Mouse (Mus musculus) liver, adult (tissue): ENCODE data around the gene Gm340.

Experiments used
- GATA4 ChIP-seq: IDR thresholded peaks from 2 replicates; pipeline ENCODE4 v1.6.1; 2014; ENCODE audit warnings: mild to moderate bottlenecking, low read length; ENCODE audit not compliant: insufficient replicate concordance

Gm340 gene

GRCm38 (mm10) chr19:41591808-41592207 lies 9.6 kb downstream of the Gm340 start:
- no peak for TF ChIP-seq GATA4

- TF ChIP-seq GATA4: no peak
These were observed 15.2 kb downstream of the Gm340 start for GRCm38 (mm10) chr19:41597170-41597894.

GRCm38 (mm10) chr19:41600647-41601046 lies 18.5 kb downstream of the Gm340 start:
- TF ChIP-seq GATA4: no peak

GRCm38 (mm10) chr19:41606208-41606987 lies 24.2 kb downstream of the Gm340 start:
- TF ChIP-seq GATA4: no peak

- TF ChIP-seq GATA4: no peak
These were observed 29.5 kb downstream of the Gm340 start for GRCm38 (mm10) chr19:41611683-41612082.

GRCm38 (mm10) chr19:41613325-41614087 lies 31.3 kb downstream of the Gm340 start:
- no peak for TF ChIP-seq GATA4

- TF ChIP-seq GATA4: no peak
These were observed 33.5 kb downstream of the Gm340 start for GRCm38 (mm10) chr19:41615606-41616224.

GRCm38 (mm10) chr19:41616274-41616673 lies 34.1 kb downstream of the Gm340 start:
- TF ChIP-seq GATA4: no peak

GRCm38 (mm10) chr19:41617102-41617501 lies 34.9 kb downstream of the Gm340 start:
- TF ChIP-seq GATA4: no peak

GRCm38 (mm10) chr19:41618153-41618657 lies 36.0 kb downstream of the Gm340 start:
- TF ChIP-seq GATA4: no peak

GRCm38 (mm10) chr19:41618771-41619385 lies 36.7 kb downstream of the Gm340 start:
- no peak for TF ChIP-seq GATA4

- no peak for TF ChIP-seq GATA4
These were observed 38.4 kb downstream of the Gm340 start for GRCm38 (mm10) chr19:41620366-41621092.

- no peak for TF ChIP-seq GATA4
These were observed 46.8 kb downstream of the Gm340 start for GRCm38 (mm10) chr19:41628970-41629369.

- TF ChIP-seq GATA4: no peak
These were observed 47.4 kb downstream of the Gm340 start for GRCm38 (mm10) chr19:41629532-41629931.

GRCm38 (mm10) chr19:41634099-41634498 lies 51.9 kb downstream of the Gm340 start:
- no peak for TF ChIP-seq GATA4
